Mouse (Mus musculus): ENCODE data around the gene Man2a1.

Man2a1 gene

GRCm38 (mm10) chr17:64698516-64698915 is 98.0 kb downstream of the Man2a1 start:
- DNase-seq (ENCODE audit: low read depth, low spot score): no peak

- DNase-seq (ENCODE audit: low read depth, low spot score): no peak
Measured at GRCm38 (mm10) chr17:64703649-64704230, 103.2 kb downstream of the Man2a1 start.

- no peak for DNase-seq (ENCODE audit: low read depth, low spot score)
Measured at GRCm38 (mm10) chr17:64707529-64707928, 107.0 kb downstream of the Man2a1 start.

DNA sequence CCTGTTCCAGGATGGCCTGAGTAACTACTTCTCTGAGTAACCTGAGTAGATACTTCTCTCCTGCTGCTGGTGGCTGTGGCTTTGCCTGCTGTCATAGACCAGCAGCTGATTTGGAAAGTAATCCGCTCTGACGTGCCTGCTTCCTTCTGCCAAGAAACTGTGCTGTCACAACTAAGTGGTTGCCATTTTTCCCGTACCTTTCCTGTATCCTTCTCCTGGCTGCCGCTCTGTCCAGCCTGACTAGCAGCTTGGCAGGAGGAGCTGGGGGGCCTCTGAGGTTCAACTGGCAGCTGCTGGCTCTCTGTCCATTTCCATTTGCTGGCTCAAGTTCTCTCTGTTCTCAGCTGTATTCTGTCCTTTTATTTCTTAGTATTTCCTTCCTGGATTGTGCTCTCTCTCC is 115.8 kb downstream of the Man2a1 start:
- DNase-seq (ENCODE audit: low read depth, low spot score): no peak

DNA sequence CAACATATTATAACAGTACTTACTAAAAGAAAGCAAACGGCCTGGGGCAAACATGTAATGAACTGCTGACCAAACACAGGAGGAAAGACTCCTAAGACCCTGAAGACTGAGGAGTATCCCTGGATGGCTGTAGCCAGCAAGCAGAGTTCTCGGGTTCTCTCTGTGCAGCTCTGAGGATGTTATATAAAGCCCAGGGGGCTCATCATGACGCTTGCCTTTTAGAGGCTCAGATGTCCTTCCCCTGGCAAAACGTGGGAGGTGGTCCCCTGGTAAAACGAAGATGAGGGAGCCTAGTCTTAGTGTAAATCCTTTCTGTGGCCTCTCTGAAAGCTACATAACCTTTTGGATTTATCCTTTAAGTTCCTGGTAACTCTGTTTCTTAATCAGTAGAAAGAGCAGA is 119.2 kb downstream of the Man2a1 start:
- no peak for DNase-seq (ENCODE audit: low read depth, low spot score)

DNA sequence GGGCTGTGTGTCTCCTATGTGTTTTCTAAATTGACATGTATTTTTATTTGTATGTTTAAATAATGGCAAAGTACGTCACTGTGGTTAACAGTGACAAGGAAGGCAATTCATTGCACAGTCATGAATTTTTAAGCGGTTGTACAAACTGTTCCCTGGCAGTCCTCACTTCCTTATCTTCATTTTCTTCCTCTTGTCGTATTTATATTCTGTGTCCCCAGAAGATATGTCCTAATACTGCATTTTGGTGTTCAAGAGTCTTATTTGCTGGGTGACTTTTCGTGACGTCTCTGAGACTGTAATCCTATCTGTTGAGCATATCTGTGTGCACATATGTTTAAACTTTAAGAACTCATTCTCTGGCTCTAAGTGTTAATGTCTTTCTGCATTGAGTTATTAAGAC is 120.6 kb downstream of the Man2a1 start:
- DNase-seq (ENCODE audit: low read depth, low spot score): no peak

GRCm38 (mm10) chr17:64723162-64723561 is 122.6 kb downstream of the Man2a1 start:
- no peak for DNase-seq (ENCODE audit: low read depth, low spot score)

GRCm38 (mm10) chr17:64725214-64725613 is 124.7 kb downstream of the Man2a1 start:
- DNase-seq (ENCODE audit: low read depth, low spot score): no peak

DNA sequence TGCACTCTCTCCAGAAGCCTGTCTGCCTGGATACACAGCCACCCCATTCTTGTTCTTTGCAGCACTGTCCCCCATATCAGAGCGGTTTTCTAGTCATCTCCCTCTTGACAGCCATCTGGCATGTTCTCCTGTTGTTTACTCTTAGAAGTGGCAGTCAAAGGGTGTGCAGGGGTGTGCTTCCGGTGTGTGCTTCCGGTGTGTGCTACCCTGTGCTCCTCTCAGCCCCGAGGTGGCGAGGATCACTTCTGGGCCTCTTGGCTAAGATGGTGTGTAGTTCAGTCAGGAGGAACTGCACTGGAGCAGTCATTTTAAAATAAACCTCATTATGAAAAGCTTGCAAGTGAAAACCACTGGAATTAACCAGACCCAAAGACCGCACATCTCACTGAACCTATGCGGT is 125.5 kb downstream of the Man2a1 start:
- DNase-seq (ENCODE audit: low read depth, low spot score): no peak

GRCm38 (mm10) chr17:64735492-64735891 is 135.0 kb downstream of the Man2a1 start:
- DNase-seq (ENCODE audit: low read depth, low spot score): no peak

DNA sequence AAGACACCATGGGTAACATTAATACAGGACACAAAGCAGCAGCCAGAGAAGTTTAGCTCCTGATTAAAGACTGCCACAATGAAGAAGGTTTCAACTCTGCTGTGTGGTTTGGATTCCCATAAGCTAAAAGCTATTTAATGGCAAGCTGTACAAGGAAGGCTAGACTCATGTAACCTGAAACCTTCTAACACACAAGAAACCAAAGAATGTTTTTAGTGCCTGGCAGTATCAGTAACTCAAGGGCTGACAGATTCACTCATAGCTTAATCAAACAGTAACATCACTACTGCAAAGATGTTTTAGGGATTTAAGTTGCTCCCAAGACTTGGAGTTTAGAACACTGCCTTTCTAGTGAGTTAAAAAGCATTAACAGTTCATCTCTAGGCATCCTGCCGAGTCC is 137.4 kb downstream of the Man2a1 start:
- DNase-seq (ENCODE audit: low read depth, low spot score): peak; percentile 28

- DNase-seq (ENCODE audit: low read depth, low spot score): no peak
Measured at GRCm38 (mm10) chr17:64739129-64739528, 138.6 kb downstream of the Man2a1 start.

- no peak for DNase-seq (ENCODE audit: low read depth, low spot score)
Measured at GRCm38 (mm10) chr17:64742715-64743605, 142.4 kb downstream of the Man2a1 start.

- DNase-seq (ENCODE audit: low read depth, low spot score): no peak
Measured at GRCm38 (mm10) chr17:64743606-64744300, 143.2 kb downstream of the Man2a1 start.

GRCm38 (mm10) chr17:64746637-64747225 is 146.2 kb downstream of the Man2a1 start:
- no peak for DNase-seq (ENCODE audit: low read depth, low spot score)

DNA sequence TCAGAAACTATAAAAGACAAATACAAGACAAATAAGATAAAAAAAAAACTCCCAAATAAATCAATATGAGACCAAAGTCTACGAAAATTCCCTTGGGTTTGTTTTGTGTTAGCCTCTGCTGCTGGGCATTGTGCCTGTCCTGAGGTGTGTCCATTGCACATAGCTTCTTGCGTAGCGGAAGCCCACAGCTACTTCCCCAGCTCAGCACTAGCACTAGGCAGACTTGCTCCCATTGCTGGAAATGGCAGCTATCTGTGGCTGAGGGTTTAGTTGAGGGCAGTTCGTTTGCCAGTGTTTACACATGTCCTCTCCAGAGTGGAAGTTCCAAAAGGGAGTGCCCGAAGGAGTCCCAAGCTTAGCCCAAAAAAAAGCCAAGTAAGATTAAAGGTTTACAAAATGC is 146.9 kb downstream of the Man2a1 start:
- no peak for DNase-seq (ENCODE audit: low read depth, low spot score)

DNA sequence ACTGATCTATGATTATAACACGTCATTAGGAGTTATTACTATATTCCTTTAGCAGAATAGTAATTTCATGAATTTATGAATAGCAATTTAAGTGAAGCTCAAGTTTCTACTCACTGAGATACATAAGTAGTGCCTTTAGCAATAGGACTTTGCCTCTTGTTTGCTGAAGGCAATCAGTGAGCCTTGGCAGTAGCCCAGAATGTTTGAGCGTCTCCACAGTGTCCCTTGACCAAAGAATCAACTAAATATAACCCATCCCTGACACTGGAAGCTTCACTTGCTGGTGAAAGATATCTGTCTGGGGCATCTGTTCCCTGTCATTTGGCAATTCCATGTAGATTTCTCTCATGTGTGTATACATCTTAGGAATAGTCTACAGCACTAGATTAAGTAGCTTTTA is 147.6 kb downstream of the Man2a1 start:
- DNase-seq (ENCODE audit: low read depth, low spot score): no peak

- DNase-seq (ENCODE audit: low read depth, low spot score): no peak
Measured at GRCm38 (mm10) chr17:64749146-64749545, 148.6 kb downstream of the Man2a1 start.

GRCm38 (mm10) chr17:64751249-64751648 is 150.7 kb downstream of the Man2a1 start:
- DNase-seq (ENCODE audit: low read depth, low spot score): no peak

DNA sequence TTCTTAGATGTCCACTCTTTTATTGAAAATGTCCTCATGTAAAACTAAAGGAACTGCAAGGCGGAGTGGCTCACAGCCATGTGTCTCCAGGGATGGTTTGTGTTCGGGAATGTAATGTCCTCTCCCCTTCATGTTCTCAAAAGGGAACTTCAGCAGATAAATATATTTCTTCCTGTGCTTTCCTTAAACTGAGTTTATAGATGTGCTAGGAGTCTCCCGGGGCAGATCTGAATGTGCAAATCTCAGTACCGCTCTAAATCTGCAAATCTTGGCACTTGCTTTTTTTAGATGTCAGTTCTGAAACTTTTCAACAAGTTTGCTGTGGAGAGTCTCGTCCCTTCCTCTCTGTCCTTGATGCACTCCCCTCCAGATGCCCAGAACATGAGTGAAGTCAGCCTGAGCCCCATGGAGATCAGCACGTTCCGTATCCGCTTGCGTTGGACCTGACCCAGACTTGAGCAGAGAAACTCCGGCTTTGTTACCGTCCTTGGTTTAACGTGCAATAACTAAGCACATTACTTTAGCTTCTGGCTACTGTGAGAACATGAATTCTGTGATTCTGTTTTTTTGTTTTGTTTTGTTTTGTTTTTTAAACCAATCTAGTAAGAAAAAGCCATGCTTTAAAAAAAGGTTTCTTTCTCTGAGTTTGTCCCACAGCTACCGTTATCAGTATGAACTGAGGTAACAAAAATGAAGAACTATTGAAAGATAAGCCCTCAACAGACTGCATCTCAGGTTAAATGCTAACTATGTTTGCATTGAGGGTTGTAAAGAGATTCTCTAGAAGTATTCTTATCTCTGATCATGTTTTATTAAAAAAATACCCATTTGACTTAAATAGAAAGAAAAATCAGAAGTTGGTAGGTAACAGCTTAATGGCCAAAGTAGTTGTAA is 151.8 kb downstream of the Man2a1 start:
- no peak for DNase-seq (ENCODE audit: low read depth, low spot score)

DNA sequence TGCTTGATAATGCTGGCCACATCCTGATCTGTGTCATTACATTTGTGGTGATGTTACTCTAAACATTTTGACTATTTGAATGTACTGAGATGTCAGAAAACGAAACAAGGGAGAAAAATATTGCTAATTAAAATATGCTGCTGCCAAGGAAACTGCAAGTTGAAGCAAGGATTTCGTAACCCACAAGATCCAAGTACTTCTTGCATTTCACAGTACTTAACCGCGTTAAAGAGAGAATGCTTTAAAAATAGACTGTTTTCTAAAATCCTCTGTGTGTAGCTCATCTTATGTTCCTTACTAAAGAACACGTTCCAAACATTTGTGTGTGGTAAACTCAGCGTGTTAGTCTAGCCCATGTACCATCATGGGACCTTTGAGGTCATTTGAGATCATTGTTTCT is 153.0 kb downstream of the Man2a1 start:
- no peak for DNase-seq (ENCODE audit: low read depth, low spot score)
